Mouse (Mus musculus): ENCODE measurements around the gene Fbxw10.

The Fbxw10 gene

GRCm38 (mm10) chr11:62846961-62847654 lies at the start of gene Fbxw10:
Fbxw10 (plus strand) TSS chr11:62847069.
- peak; percentile 62 for DNase-seq (ENCODE audit: low read depth)

GRCm38 (mm10) chr11:62804119-62804518 lies 42.8 kb upstream of the Fbxw10 start:
- no peak for DNase-seq (ENCODE audit: low read depth)

- no peak for DNase-seq (ENCODE audit: low read depth)
Observed at GRCm38 (mm10) chr11:62807965-62808364, 38.9 kb upstream of the Fbxw10 start.

- peak; percentile 24 for DNase-seq (ENCODE audit: low read depth)
Observed at GRCm38 (mm10) chr11:62809201-62809600, 37.7 kb upstream of the Fbxw10 start.

GRCm38 (mm10) chr11:62812268-62812667 lies 34.6 kb upstream of the Fbxw10 start:
- no peak for DNase-seq (ENCODE audit: low read depth)

- no peak for DNase-seq (ENCODE audit: low read depth)
Observed at GRCm38 (mm10) chr11:62813497-62813896, 33.4 kb upstream of the Fbxw10 start.

GRCm38 (mm10) chr11:62813970-62814624 lies 32.8 kb upstream of the Fbxw10 start:
- no peak for DNase-seq (ENCODE audit: low read depth)

GRCm38 (mm10) chr11:62814625-62815024 lies 32.2 kb upstream of the Fbxw10 start:
- no peak for DNase-seq (ENCODE audit: low read depth)

GRCm38 (mm10) chr11:62815438-62815837 lies 31.4 kb upstream of the Fbxw10 start:
- DNase-seq (ENCODE audit: low read depth) = no peak

- DNase-seq (ENCODE audit: low read depth) = no peak
Observed at GRCm38 (mm10) chr11:62816591-62816990, 30.3 kb upstream of the Fbxw10 start.

GRCm38 (mm10) chr11:62819059-62819686 lies 27.7 kb upstream of the Fbxw10 start:
- no peak for DNase-seq (ENCODE audit: low read depth)

- DNase-seq (ENCODE audit: low read depth) = peak; percentile 50
Observed at GRCm38 (mm10) chr11:62820059-62820541, 26.8 kb upstream of the Fbxw10 start, which contains the start of gene Trim16. Trim16 (plus strand) TSS chr11:62820231.

GRCm38 (mm10) chr11:62820661-62821437 lies 26.0 kb upstream of the Fbxw10 start:
- DNase-seq (ENCODE audit: low read depth) = peak; percentile 35

GRCm38 (mm10) chr11:62821893-62822292 lies 25.0 kb upstream of the Fbxw10 start:
- DNase-seq (ENCODE audit: low read depth) = peak; percentile 21

- peak; percentile 46 for DNase-seq (ENCODE audit: low read depth)
Observed at GRCm38 (mm10) chr11:62824211-62824610, 22.7 kb upstream of the Fbxw10 start.

- no peak for DNase-seq (ENCODE audit: low read depth)
Observed at GRCm38 (mm10) chr11:62825222-62826105, 21.4 kb upstream of the Fbxw10 start.

- no peak for DNase-seq (ENCODE audit: low read depth)
Observed at GRCm38 (mm10) chr11:62826106-62826733, 20.6 kb upstream of the Fbxw10 start.

- no peak for DNase-seq (ENCODE audit: low read depth)
Observed at GRCm38 (mm10) chr11:62827135-62827534, 19.7 kb upstream of the Fbxw10 start.

- DNase-seq (ENCODE audit: low read depth) = no peak
Observed at GRCm38 (mm10) chr11:62827911-62828310, 19.0 kb upstream of the Fbxw10 start.

GRCm38 (mm10) chr11:62830387-62830786 lies 16.5 kb upstream of the Fbxw10 start:
- no peak for DNase-seq (ENCODE audit: low read depth)

GRCm38 (mm10) chr11:62831906-62832305 lies 15.0 kb upstream of the Fbxw10 start:
- no peak for DNase-seq (ENCODE audit: low read depth)
